Mouse (Mus musculus): Measurements from ENCODE around the gene Fam19a3. TPM values are rescaled to one million over a fixed set of nuclear protein-coding genes. Genes with fewer than 3 reads are reported as not detected.

Fam19a3 gene
- total and polyA plus RNA-seq, 3 experiments, result 0.04 to 0.16 TPM; not detected in 1

DNA sequence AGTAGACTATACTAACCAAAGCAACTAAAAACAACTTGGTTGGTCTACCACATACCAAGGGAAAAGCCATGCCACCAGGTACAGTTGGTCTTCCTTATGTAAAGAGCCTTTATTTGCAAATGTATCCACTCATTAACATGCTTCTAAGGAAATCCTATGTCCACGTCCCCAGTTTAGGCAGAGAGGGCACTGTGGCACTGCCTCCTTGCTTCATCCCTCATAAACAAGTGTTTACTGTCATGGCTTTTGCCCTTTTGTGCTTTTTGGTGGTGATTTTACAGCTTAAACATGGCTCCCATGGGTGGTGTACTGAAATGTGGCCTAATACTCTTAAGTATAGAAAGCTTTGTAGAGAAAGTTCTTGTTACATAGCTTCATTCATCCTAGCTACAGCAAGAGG lies 38.8 kb upstream of the Fam19a3 start:
- H3K4me3 ChIP-seq (replicated peaks in 1 of 3; ENCODE audit: low read depth in 2 of 3, low read length in 2 of 3, poor library complexity in 1 of 3), result no peak overlapping the region
- dilution Hi-C loops (cut with MboI; ENCODE audit: extremely low pct_ligation_motif_present, extremely low pct_unique_long_range_greater_than_20kb, low sequenced_read_pairs) (no loop called here), in situ Hi-C loops (cut with MboI; ENCODE audit: low pct_ligation_motif_present, low pct_unique_long_range_greater_than_20kb, low sequenced_read_pairs) (no loop called here)
- H3K27me3 ChIP-seq (replicated peaks), result no peaks in the 10 kb centered on the region
- H3K9ac ChIP-seq (ENCODE audit: insufficient read depth, low read depth), result no peak overlapping the region
- no peaks in the 10 kb centered on the region for H3K9me3 ChIP-seq (replicated peaks; ENCODE audit: low read length)
- peaks cover 11 to 27% of the 10 kb centered on the region in 2 experiments for H3K36me3 ChIP-seq (replicated peaks in 1 of 2; ENCODE audit: control insufficient read depth in 1 of 2, insufficient read depth in 1 of 2, low read length in 1 of 2)
- no peak overlapping the region for H3K4me2 ChIP-seq (ENCODE audit: insufficient read depth, low read depth, poor library complexity, severe bottlenecking)
- H3K4me1 ChIP-seq (ENCODE audit: control insufficient read depth in 1 of 2, insufficient read depth in 2 of 2), result peaks cover 10 to 59% of the 10 kb centered on the region in 2 experiments
- no peak for DNase-seq (ENCODE audit: extremely low read depth)
- H3K27ac ChIP-seq (ENCODE audit: insufficient read depth, low read depth), result no peak overlapping the region
- no peak for TF ChIP-seq JUN (IDR thresholded peaks at IDR 0.05; ENCODE audit: insufficient read depth, low read depth, low read length)
- TF ChIP-seq JUND (conservative IDR thresholded peaks at IDR 0.05; ENCODE audit: low read depth, low read length), result no peak
- TF ChIP-seq EP300 (IDR thresholded peaks at IDR 0.05; ENCODE audit: low read length), result no peak
- TF ChIP-seq USF2 (conservative IDR thresholded peaks at IDR 0.05; ENCODE audit: low read depth, low read length), result no peak
- no peak for TF ChIP-seq MYC (IDR thresholded peaks at IDR 0.05; ENCODE audit: low read depth, low read length)
- TF ChIP-seq ELF1 (IDR thresholded peaks at IDR 0.05; ENCODE audit: low read depth, low read length), result no peak
- no peak for TF ChIP-seq CTCF (conservative IDR thresholded peaks at IDR 0.05 in 1 of 2, IDR thresholded peaks at IDR 0.05 in 1 of 2; ENCODE audit: low read depth in 2 of 2, low read length in 2 of 2)
- no peak for TF ChIP-seq TBP (conservative IDR thresholded peaks at IDR 0.05; ENCODE audit: low read depth, low read length)
- no peak for TF ChIP-seq CHD2 (IDR thresholded peaks at IDR 0.05; ENCODE audit: low read length)
- no peak for TF ChIP-seq E2F4 (IDR thresholded peaks at IDR 0.05; ENCODE audit: insufficient replicate concordance, low read depth, low read length)
- TF ChIP-seq NELFE (IDR thresholded peaks at IDR 0.05; ENCODE audit: low read depth, low read length), result no peak
- TF ChIP-seq NRF1 (IDR thresholded peaks at IDR 0.05; ENCODE audit: low read depth, low read length), result no peak
- TF ChIP-seq POLR2A (IDR thresholded peaks at IDR 0.05; ENCODE audit: low read depth, low read length), result no peak
- no peaks in the 10 kb centered on the region for H3K79me2 ChIP-seq (replicated peaks; ENCODE audit: control insufficient read depth, extremely low read depth, insufficient read depth, poor library complexity, severe bottlenecking)

- Histone ChIP-seq H3K79me2 (replicated peaks; ENCODE audit: control insufficient read depth, extremely low read depth, insufficient read depth, poor library complexity, severe bottlenecking) (no peaks in the 10 kb centered on the region), H3K36me3 (replicated peaks in 1 of 2; ENCODE audit: control insufficient read depth in 1 of 2, insufficient read depth in 1 of 2, low read length in 1 of 2) (peaks cover 7 to 26% of the 10 kb centered on the region in 2 experiments), H3K4me3 (replicated peaks in 1 of 3; ENCODE audit: low read depth in 2 of 3, low read length in 2 of 3, poor library complexity in 1 of 3) (peak overlapping the region; percentile 80 to 90 (median 88)), H3K27ac (ENCODE audit: insufficient read depth, low read depth) (0 out of 2 replicates have a peak overlapping the region, but pooled peaks have one; percentile 50), H3K4me2 (ENCODE audit: insufficient read depth, low read depth, poor library complexity, severe bottlenecking) (peak overlapping the region; percentile 38), H3K27me3 (replicated peaks) (no peaks in the 10 kb centered on the region), H3K9me3 (replicated peaks; ENCODE audit: low read length) (no peaks in the 10 kb centered on the region), H3K4me1 (ENCODE audit: control insufficient read depth in 1 of 2, insufficient read depth in 2 of 2) (peaks cover 10 to 60% of the 10 kb centered on the region in 2 experiments), H3K9ac (ENCODE audit: insufficient read depth, low read depth) (peak overlapping the region; percentile 87)
- dilution Hi-C loops (cut with MboI; ENCODE audit: extremely low pct_ligation_motif_present, extremely low pct_unique_long_range_greater_than_20kb, low sequenced_read_pairs), result no loop called here
- in situ Hi-C loops (cut with MboI; ENCODE audit: low pct_ligation_motif_present, low pct_unique_long_range_greater_than_20kb, low sequenced_read_pairs), result no loop called here
- DNase-seq (ENCODE audit: extremely low read depth), result no peak
- TF ChIP-seq TCF12 (IDR thresholded peaks at IDR 0.05; ENCODE audit: low read depth, low read length) (no peak), SIN3A (IDR thresholded peaks at IDR 0.05; ENCODE audit: low read length) (peak; percentile 5; the same call in 1 of the 2 replicates)
Measured at GRCm38 (mm10) chr3:104818749-104819134, 37.1 kb upstream of the Fam19a3 start.
